7 mouse cellular contexts compared by ENCODE assay signal in the genomic region with DNA sequence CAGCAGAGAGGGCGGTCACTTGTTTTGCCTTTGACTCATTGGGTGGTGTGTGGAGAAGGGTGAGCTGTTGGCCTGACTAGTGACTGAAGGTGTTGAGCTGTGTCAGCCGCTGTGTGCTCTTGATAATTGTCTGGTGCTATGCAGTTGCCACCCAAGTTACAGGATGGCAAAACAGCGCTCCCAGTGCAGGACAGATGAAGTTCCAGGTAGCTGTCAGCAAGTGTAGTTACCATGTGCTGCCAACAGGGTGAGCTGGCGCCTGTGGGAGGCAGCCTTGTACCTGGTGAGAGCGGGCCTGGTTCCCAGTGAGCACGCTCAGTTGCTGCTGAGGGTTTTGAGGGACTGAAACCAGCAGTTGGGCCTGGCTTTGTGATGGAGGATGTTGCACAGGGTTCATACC. TPM values are rescaled to one million over a fixed set of nuclear protein-coding genes. Genes with fewer than 3 reads are reported as not detected.
DNase-seq lines count a peak whose midpoint lies in the region; ATAC-seq and TF ChIP-seq lines count a peak whose summit lies in the region.

No protein-coding gene starts in this region.

- 44% methylated on average over 6 of the region's 6 CpGs for WGBS in heart, embryonic 10.5 days
- 37% methylated on average over 6 of the region's 6 CpGs for WGBS in kidney, postnatal 0 days

- H3K4me1 ChIP-seq in ES-E14 (ENCODE audit: control insufficient read depth in 2 of 2, insufficient read depth in 2 of 2, low read length in 2 of 2, poor library complexity in 1 of 2) = peaks cover 6 to 22% of the 10 kb centered on the region in 2 experiments; a peak in 3 of 4 replicates
- H3K4me1 ChIP-seq in heart, embryonic 10.5 days = peaks cover 45% of the 10 kb centered on the region
- H3K4me1 ChIP-seq in kidney, postnatal 0 days (replicated peaks; ENCODE audit: insufficient read depth, low read length) = peaks cover 3% of the 10 kb centered on the region; the same call in 1 of the 2 replicates

- H3K4me3 ChIP-seq in ES-E14 (ENCODE audit: insufficient read depth in 1 of 2, low read depth in 1 of 2, low read length in 2 of 2, poor library complexity in 1 of 2, severe bottlenecking in 1 of 2) = no peak overlapping the region
- no peak overlapping the region for H3K4me3 ChIP-seq in heart, embryonic 10.5 days
- no peak overlapping the region for H3K4me3 ChIP-seq in kidney, postnatal 0 days (replicated peaks; ENCODE audit: low read depth, low read length)

- TF ChIP-seq CTCF in kidney, postnatal 0 days (IDR thresholded peaks at IDR 0.05; ENCODE audit: low read depth) = peak; percentile 83

- no peak overlapping the region for H3K4me2 ChIP-seq in kidney, postnatal 0 days (ENCODE audit: low read length)

- H3K27me3 ChIP-seq in heart, embryonic 10.5 days (ENCODE audit: insufficient read depth, poor library complexity, severe bottlenecking) = no peaks in the 10 kb centered on the region
- H3K27me3 ChIP-seq in kidney, postnatal 0 days (ENCODE audit: insufficient read depth, low read length) = no peaks in the 10 kb centered on the region

- no peaks in the 10 kb centered on the region for H3K9me3 ChIP-seq in ES-E14 (ENCODE audit: control insufficient read depth, insufficient read depth, low read depth, low read length)
- no peaks in the 10 kb centered on the region for H3K9me3 ChIP-seq in heart, embryonic 10.5 days
- H3K9me3 ChIP-seq in kidney, postnatal 0 days (replicated peaks; ENCODE audit: low read length) = no peaks in the 10 kb centered on the region

- no peak overlapping the region for H3K27ac ChIP-seq in ES-E14 (ENCODE audit: insufficient read depth, low read depth, low read length, poor library complexity, severe bottlenecking)
- H3K27ac ChIP-seq in heart, embryonic 10.5 days = peak overlapping the region; percentile 39; the same call in 1 of the 2 replicates
- H3K27ac ChIP-seq in kidney, postnatal 0 days = peak overlapping the region; percentile 26

- H3K9ac ChIP-seq in ES-E14 (ENCODE audit: insufficient read depth, low read depth, low read length, poor library complexity, severe bottlenecking) = no peak overlapping the region
- no peak overlapping the region for H3K9ac ChIP-seq in kidney, postnatal 0 days (ENCODE audit: low read depth, low read length)

- ATAC-seq in kidney, postnatal 0 days (replicated peaks; ENCODE audit: low FRiP score, low read depth) = peak; percentile 70

- in situ Hi-C loops in ES-E14 (cut with MboI; ENCODE audit: low sequenced_read_pairs in 2 of 2, unreplicated experiment in 2 of 2) = no loop called here

- H3K36me3 ChIP-seq in ES-E14 (ENCODE audit: control insufficient read depth, insufficient read depth, low read length, poor library complexity, severe bottlenecking) = peaks cover 33% of the 10 kb centered on the region
- H3K36me3 ChIP-seq in heart, embryonic 10.5 days = peaks cover 82% of the 10 kb centered on the region
- H3K36me3 ChIP-seq in kidney, postnatal 0 days (ENCODE audit: insufficient read depth, low read length) = peaks cover 42% of the 10 kb centered on the region

- peak; percentile 90 for DNase-seq in CD4-positive, CD25-positive, alpha-beta regulatory T cell, adult 2 months (ENCODE audit: low read depth, low spot score)
- DNase-seq in ES-E14 (ENCODE audit: low read depth, low spot score) = peak; percentile 78
- peak; percentile 67 to 73 for DNase-seq in cerebellum, postnatal 10 days
- peak; percentile 87 for DNase-seq in heart, embryonic 10.5 days (ENCODE audit: low spot score)
- peak; percentile 74 for DNase-seq in kidney, postnatal 0 days (ENCODE audit: low spot score)
- DNase-seq in lung, postnatal 4 days = peak; percentile 58 to 73
- peak; percentile 78 to 89 for DNase-seq in spleen, postnatal 4 days (ENCODE audit: low spot score in 2 of 2)

TF ChIP-seq in ES-E14, 5 proteins besides CTCF, POLR2A, EP300 and RAD21:
- peak; percentile 36; the same call in 1 of the 2 replicates for TF ChIP-seq HCFC1 (IDR thresholded peaks at IDR 0.05; ENCODE audit: borderline replicate concordance, insufficient read depth, low read length)
- TF ChIP-seq CHD2 (IDR thresholded peaks at IDR 0.05; ENCODE audit: low read depth, low read length) = no peak
- TF ChIP-seq ZC3H11A (IDR thresholded peaks at IDR 0.05; ENCODE audit: borderline replicate concordance, low read depth, low read length) = no peak
- no peak for TF ChIP-seq MAFK (IDR thresholded peaks at IDR 0.05; ENCODE audit: insufficient read depth, low read depth, low read length)
- no peak for TF ChIP-seq ZNF384 (IDR thresholded peaks at IDR 0.05; ENCODE audit: low read depth, low read length)

RNA-seq across cellular contexts. Expression of a gene that starts 9.3 kb away (rescaled TPM):
- total RNA-seq in ES-E14 (2012; rRNA removed) = 115 and 142 TPM in 2 replicates
- 94.9 and 97.0 TPM in 2 replicates for polyA plus RNA-seq in heart, embryonic 10.5 days (2016; fragmentation: Nextera tagmentation; extraction: Ambion mirVana)
- 210 and 216 TPM in 2 replicates for polyA plus RNA-seq in kidney, postnatal 0 days (2015; fragmentation: Nextera tagmentation; extraction: Ambion mirVana)

RNA-seq across cellular contexts. Expression of a gene that starts 15.1 kb away (rescaled TPM):
- 139 and 148 TPM in 2 replicates for total RNA-seq in ES-E14 (2012; rRNA removed)
- polyA plus RNA-seq in heart, embryonic 10.5 days (2016; fragmentation: Nextera tagmentation; extraction: Ambion mirVana) = 235 and 306 TPM in 2 replicates
- 313 and 335 TPM in 2 replicates for polyA plus RNA-seq in kidney, postnatal 0 days (2015; fragmentation: Nextera tagmentation; extraction: Ambion mirVana)

RNA-seq across cellular contexts. Expression of a gene that starts 15.2 kb away (rescaled TPM):
- 1.7 and 5.4 TPM in 2 replicates for total RNA-seq in ES-E14 (2012; rRNA removed)
- polyA plus RNA-seq in heart, embryonic 10.5 days (2016; fragmentation: Nextera tagmentation; extraction: Ambion mirVana) = 2.1 and 2.7 TPM in 2 replicates
- 13.1 and 15.2 TPM in 2 replicates for polyA plus RNA-seq in kidney, postnatal 0 days (2015; fragmentation: Nextera tagmentation; extraction: Ambion mirVana)

RNA-seq across cellular contexts. Expression of a gene that starts 31.3 kb away (rescaled TPM):
- total RNA-seq in ES-E14 (2012; rRNA removed) = 21.2 and 32.7 TPM in 2 replicates
- 83.1 and 92.1 TPM in 2 replicates for polyA plus RNA-seq in heart, embryonic 10.5 days (2016; fragmentation: Nextera tagmentation; extraction: Ambion mirVana)
- 51.4 and 53.5 TPM in 2 replicates for polyA plus RNA-seq in kidney, postnatal 0 days (2015; fragmentation: Nextera tagmentation; extraction: Ambion mirVana)
